Mouse (Mus musculus) heart, postnatal 0 days (tissue): ENCODE measurements at regions not wholly inside any gene's neighbourhood (a gene's known extent, or its start where the extent isn't known, plus 50 kb on each side); places are given as distances from the start of the nearest gene placed in this dataset.

Experiments used
- ATAC-seq: fragments of 200-750 bp; cut with Nextera tagmentation; 2 replicates; pipeline ENCODE4 v1.8.0; 2017; ENCODE audit warnings: low read depth, moderate number of reproducible peaks, moderate library complexity; ENCODE audit not compliant: insufficient read depth
- DNase-seq: peaks from one replicate; pipeline ENCODE4 v3.0.0-alpha.2; 2016; ENCODE audit warnings: low spot score
- H3K27ac ChIP-seq: fragments of 300-500 bp; sonication (generic); 2 replicates; pipeline ENCODE4 v1.5.1; 2014; ENCODE audit warnings: low read depth, mild to moderate bottlenecking
- H3K27me3 ChIP-seq: fragments of 300-500 bp; sonication (generic); 2 replicates; pipeline ENCODE4 v1.6.1; 2014; ENCODE audit warnings: low read length, mixed read lengths; ENCODE audit not compliant: control insufficient read depth, insufficient read depth
- H3K36me3 ChIP-seq: fragments of 300-500 bp; sonication (generic); replicated peaks from 2 replicates; pipeline ENCODE4 v1.6.1; 2014; ENCODE audit warnings: low read length, mixed read lengths; ENCODE audit not compliant: control insufficient read depth, insufficient read depth
- H3K4me1 ChIP-seq: fragments of 300-500 bp; sonication (generic); 2 replicates; pipeline ENCODE4 v1.6.1; 2014; ENCODE audit warnings: antibody characterized with exemption; ENCODE audit not compliant: control insufficient read depth, insufficient read depth
- H3K4me2 ChIP-seq: fragments of 300-500 bp; sonication (generic); 2 replicates; pipeline ENCODE4 v1.6.1; 2014; ENCODE audit warnings: low read depth, mild to moderate bottlenecking, low read length, moderate library complexity
- H3K4me3 ChIP-seq: fragments of 300-500 bp; sonication (generic); 2 replicates; pipeline ENCODE4 v1.5.1; 2014; ENCODE audit warnings: low read depth, low read length
- H3K9ac ChIP-seq: fragments of 300-500 bp; sonication (generic); replicated peaks from 2 replicates; pipeline ENCODE4 v1.6.1; 2014; ENCODE audit warnings: low read depth, low read length, mixed read lengths
- H3K9me3 ChIP-seq: fragments of 300-500 bp; sonication (generic); replicated peaks from 2 replicates; pipeline ENCODE4 v1.6.1; 2016; ENCODE audit warnings: low read length; ENCODE audit not compliant: control insufficient read depth
- CTCF ChIP-seq: IDR thresholded peaks from 2 replicates; pipeline ENCODE4 v1.5.1; 2016; ENCODE audit warnings: antibody characterized with exemption, control low read depth, low read depth
- EP300 ChIP-seq: IDR thresholded peaks from 2 replicates; pipeline ENCODE4 v1.6.1; 2016; ENCODE audit warnings: antibody characterized with exemption, low read depth
- WGBS: fragments of 180-500 bp; shearing (Covaris S2); extraction: QIAGEN DNeasy Blood & Tissue Kit; methylation state at CpG from one replicate; pipeline ENCODE4 v1.1.7; 2014; 5-methylcytosine and 5-hydroxymethylcytosine counted together

DNA sequence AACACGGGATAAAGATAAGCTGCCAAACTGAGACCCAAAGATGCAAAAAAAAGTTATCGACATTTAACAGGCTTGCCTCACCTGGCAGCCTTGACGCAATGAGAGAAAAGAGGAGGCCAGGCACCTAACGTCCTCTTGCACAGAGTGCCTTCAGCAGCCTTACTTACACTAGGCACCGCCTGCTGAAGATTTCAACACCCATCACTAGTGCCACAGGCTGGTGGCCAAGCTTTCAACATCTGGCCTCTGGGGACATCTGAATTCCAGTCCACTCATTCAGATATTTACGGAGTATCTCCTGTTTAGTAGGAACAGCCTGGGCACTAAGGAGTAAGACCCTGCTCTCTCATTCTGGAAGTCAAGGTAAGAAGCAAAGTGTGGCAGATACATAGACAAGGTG is 246.3 kb upstream of the Cited2 start:
- H3K4me3 ChIP-seq = no peak overlapping the region
- 34% methylated on average over 6 of the region's 6 CpGs for WGBS
- H3K9ac ChIP-seq = no peak overlapping the region
- no peaks in the 10 kb centered on the region for H3K9me3 ChIP-seq
- H3K27ac ChIP-seq = no peak overlapping the region
- DNase-seq (no peak), ATAC-seq (no peak)
- TF ChIP-seq CTCF (no peak), EP300 (no peak)
- H3K27me3 ChIP-seq = no peaks in the 10 kb centered on the region
- H3K4me1 ChIP-seq = 0 out of 2 replicates have a peak, but pooled peaks cover 4% of the 10 kb centered on the region
- H3K36me3 ChIP-seq = no peaks in the 10 kb centered on the region
- H3K4me2 ChIP-seq = no peak overlapping the region

DNA sequence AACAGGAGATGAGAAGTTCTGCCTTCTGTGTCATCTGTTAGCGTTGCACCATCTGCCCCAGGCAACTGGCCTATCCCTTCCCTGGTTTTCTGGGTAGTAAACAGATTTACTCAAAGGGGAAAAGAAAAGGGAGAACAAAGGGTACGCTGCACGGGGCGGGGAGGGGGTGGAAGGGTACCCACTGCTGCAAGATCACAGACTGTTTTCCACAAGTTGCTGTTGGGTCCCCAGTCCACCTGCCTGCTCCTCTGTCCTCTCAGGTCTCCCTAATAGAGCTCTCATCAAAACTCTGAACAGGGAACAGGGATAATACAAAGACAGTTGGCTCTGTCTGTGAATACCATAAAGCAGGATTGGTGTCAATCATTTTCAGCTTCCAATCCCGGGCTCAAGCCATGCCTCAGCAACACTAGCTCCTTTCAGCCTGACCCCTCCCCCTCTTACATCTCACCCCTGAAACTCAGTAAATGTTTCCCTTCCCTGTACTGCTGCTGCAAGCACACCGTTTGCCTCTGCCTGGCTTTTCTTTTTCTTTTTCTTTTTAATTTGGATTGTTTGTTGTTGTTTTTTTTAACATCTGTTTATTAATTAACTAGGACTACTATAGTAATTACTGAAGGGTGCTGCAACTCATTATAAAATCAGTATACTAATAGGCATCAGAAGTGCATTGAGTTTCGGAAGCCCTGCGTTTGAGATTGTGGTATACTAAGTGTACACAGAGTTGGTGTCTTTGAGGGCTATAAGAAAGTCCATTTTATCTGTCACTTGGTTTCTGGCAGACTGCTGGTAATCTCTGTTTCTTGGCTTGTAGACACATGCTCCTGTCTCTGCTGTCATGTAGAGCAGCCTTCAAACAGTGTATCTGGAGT is 244.0 kb upstream of the Cited2 start:
- Histone ChIP-seq H3K4me2 (no peak overlapping the region), H3K9ac (no peak overlapping the region), H3K27me3 (no peaks in the 10 kb centered on the region), H3K4me3 (no peak overlapping the region), H3K27ac (no peak overlapping the region), H3K4me1 (no peaks in the 10 kb centered on the region), H3K9me3 (no peaks in the 10 kb centered on the region), H3K36me3 (no peaks in the 10 kb centered on the region)
- 53% methylated on average over 8 of the region's 8 CpGs for WGBS
- TF ChIP-seq CTCF (no peak), EP300 (no peak)
- DNase-seq = no peak
- ATAC-seq = no peak

DNA sequence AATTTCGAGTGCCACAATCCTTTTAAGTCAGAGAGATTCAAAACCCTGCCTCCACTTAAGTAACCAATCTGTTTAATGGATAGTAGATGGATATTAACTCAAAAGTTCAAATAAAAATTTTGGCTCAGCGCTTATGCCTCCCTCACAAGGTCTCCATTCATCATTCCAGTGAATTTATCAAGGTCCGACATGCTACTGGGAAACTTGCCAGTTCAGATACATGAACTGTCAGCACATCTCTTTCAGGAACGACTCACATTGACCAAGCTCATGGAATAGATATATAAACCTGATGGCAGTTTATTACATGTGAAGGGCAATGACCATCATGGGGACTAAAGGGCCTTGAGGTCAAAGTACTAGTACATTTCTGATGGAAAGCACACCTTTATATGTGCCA is 240.3 kb upstream of the Cited2 start:
- no peak overlapping the region for H3K4me2 ChIP-seq
- no peak for TF ChIP-seq EP300
- TF ChIP-seq CTCF = no peak
- no peak overlapping the region for H3K9ac ChIP-seq
- no peaks in the 10 kb centered on the region for H3K9me3 ChIP-seq
- H3K27ac ChIP-seq = no peak overlapping the region
- WGBS = 30% methylated on average over 4 of the region's 4 CpGs
- H3K36me3 ChIP-seq = no peaks in the 10 kb centered on the region
- no peaks in the 10 kb centered on the region for H3K4me1 ChIP-seq
- ATAC-seq (no peak), DNase-seq (no peak)
- no peaks in the 10 kb centered on the region for H3K27me3 ChIP-seq
- no peak overlapping the region for H3K4me3 ChIP-seq

DNA sequence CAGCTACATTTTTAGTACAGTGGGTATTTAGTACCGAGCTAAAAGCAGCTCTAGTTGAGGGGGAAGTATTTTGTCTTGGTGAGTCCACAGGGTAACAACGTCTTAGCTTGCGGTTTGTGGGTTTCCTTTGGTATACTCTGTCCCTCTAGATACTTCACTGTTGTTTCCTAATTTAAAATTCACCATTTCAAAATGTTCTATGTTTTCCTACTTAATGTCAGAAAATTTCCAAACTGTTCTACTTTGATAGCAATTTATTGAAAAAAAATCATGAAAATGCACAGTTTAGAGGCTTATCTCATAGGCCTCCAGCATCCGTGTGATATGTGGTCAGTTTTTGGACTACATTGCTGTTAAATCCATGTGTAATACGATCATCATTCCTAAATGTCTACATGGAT is 238.0 kb upstream of the Cited2 start:
- DNase-seq (no peak), ATAC-seq (no peak)
- 65% methylated on average over 5 of the region's 5 CpGs for WGBS

DNA sequence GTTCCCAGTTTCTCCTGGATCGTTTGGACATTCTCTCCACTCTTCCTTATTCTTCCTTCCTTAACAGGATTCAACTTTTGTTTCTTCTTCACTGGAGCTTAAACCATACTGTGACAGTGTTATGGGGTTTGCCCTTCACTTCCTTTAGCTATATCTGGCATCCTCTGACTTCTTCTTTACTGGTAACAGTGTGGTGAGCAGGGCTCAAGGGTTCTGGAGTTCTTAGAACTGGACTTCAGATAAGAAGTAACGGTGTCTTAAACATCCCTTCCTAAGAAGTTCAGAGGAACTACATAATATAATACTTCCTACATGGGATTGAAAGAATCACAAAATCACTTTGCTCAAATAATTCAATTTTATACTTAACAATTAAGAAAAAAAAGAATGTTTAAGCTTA is 237.5 kb upstream of the Cited2 start:
- no peaks in the 10 kb centered on the region for H3K27me3 ChIP-seq
- H3K4me2 ChIP-seq = no peak overlapping the region
- no peak for TF ChIP-seq CTCF
- no peak for TF ChIP-seq EP300
- H3K9ac ChIP-seq = no peak overlapping the region
- WGBS = 74% methylated on average over 2 of the region's 2 CpGs
- H3K4me1 ChIP-seq = no peaks in the 10 kb centered on the region
- no peak overlapping the region for H3K4me3 ChIP-seq
- no peaks in the 10 kb centered on the region for H3K36me3 ChIP-seq
- H3K27ac ChIP-seq = no peak overlapping the region
- ATAC-seq (no peak), DNase-seq (no peak)
- H3K9me3 ChIP-seq = no peaks in the 10 kb centered on the region

More for the DNA sequence above, 238.0 kb upstream of the Cited2 start:
- Histone ChIP-seq H3K9me3 (no peaks in the 10 kb centered on the region), H3K4me2 (no peak overlapping the region), H3K9ac (no peak overlapping the region), H3K27me3 (no peaks in the 10 kb centered on the region), H3K27ac (no peak overlapping the region), H3K4me3 (no peak overlapping the region), H3K36me3 (no peaks in the 10 kb centered on the region), H3K4me1 (no peaks in the 10 kb centered on the region)
- TF ChIP-seq EP300 (no peak), CTCF (no peak)

DNA sequence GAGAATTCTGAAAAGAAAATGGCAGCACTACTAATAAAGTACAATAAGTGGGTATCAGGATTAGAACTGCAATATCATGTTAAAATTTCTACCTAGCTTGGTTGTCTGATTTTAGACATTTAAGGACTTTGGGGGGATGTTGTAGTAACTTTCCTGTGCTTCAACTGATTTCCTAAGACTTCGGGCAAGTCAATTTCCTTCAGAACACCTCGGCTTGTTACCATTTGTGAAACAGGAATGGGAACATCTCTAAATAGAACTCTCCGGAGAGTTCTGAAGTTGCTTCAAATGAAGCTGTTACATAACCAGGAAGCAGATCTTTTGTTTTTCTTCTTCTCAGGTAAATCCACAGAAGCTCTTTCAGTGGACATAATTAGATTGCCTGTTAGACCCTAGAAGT is 237.0 kb upstream of the Cited2 start:
- Histone ChIP-seq H3K36me3 (no peaks in the 10 kb centered on the region), H3K4me3 (no peak overlapping the region), H3K4me1 (no peaks in the 10 kb centered on the region), H3K27me3 (no peaks in the 10 kb centered on the region), H3K9me3 (no peaks in the 10 kb centered on the region), H3K4me2 (no peak overlapping the region), H3K27ac (no peak overlapping the region), H3K9ac (no peak overlapping the region)
- 66% methylated on average over 3 of the region's 3 CpGs for WGBS
- ATAC-seq (no peak), DNase-seq (no peak)
- TF ChIP-seq CTCF (no peak), EP300 (no peak)
